Mouse (Mus musculus) ES-Bruce4 (cell line): ENCODE data around the gene Sumo3. TPM values are rescaled to one million over a fixed set of nuclear protein-coding genes. Genes with fewer than 3 reads are reported as not detected.

Experiments
- H3K27ac ChIP-seq: 2 replicates; pipeline ENCODE4 v1.5.1; 2012; ENCODE audit warnings: low read length, inconsistent platforms; ENCODE audit not compliant: insufficient read depth
- H3K27me3 ChIP-seq: 2 replicates; pipeline ENCODE4 v1.6.1; 2012; ENCODE audit warnings: mild to moderate bottlenecking, low read length, inconsistent platforms; ENCODE audit not compliant: control insufficient read depth, poor library complexity, insufficient read depth, severe bottlenecking
- H3K36me3 ChIP-seq: 2 replicates; pipeline ENCODE4 v1.6.1; 2012; ENCODE audit warnings: inconsistent platforms, mild to moderate bottlenecking, low read length, moderate library complexity; ENCODE audit not compliant: control insufficient read depth, poor library complexity, insufficient read depth, severe bottlenecking
- H3K4me1 ChIP-seq: one replicate; pipeline ENCODE4 v1.8.1; 2011; ENCODE audit warnings: low read length; ENCODE audit not compliant: control insufficient read depth, insufficient read depth
- H3K4me3 ChIP-seq: 2 replicates; pipeline ENCODE4 v1.5.1; 2011; ENCODE audit warnings: low read depth, mild to moderate bottlenecking, low read length
- H3K9ac ChIP-seq: 2 replicates; pipeline ENCODE4 v1.6.1; 2012; ENCODE audit warnings: low read depth, mild to moderate bottlenecking, inconsistent platforms; ENCODE audit not compliant: poor library complexity, severe bottlenecking
- H3K9me3 ChIP-seq: replicated peaks from 2 replicates; pipeline ENCODE4 v1.6.1; 2012; ENCODE audit warnings: mild to moderate bottlenecking, low read length, inconsistent platforms; ENCODE audit not compliant: control insufficient read depth, poor library complexity, insufficient read depth, severe bottlenecking
- CTCF ChIP-seq: IDR thresholded peaks from one replicate; pipeline ENCODE4 v1.8.1; 2011; ENCODE audit warnings: low read depth, low read length
- EP300 ChIP-seq: IDR thresholded peaks from 2 replicates; pipeline ENCODE4 v1.6.1; 2011; ENCODE audit warnings: low read depth, low read length; ENCODE audit not compliant: insufficient read depth
- POLR2A ChIP-seq: IDR thresholded peaks from one replicate; pipeline ENCODE4 v1.8.1; 2011; ENCODE audit warnings: low read length; ENCODE audit not compliant: insufficient read depth
- polyA plus RNA-seq: library from polyadenylated mRNA; stranded (reverse); fragments of >200 nt; gene quantifications from 2 replicates; pipeline ENCODE4 v1.2.4, GENCODE M21; 2011; ENCODE audit warnings: low read depth; ENCODE audit not compliant: missing spikeins, insufficient read depth, insufficient read length

Sumo3 gene
- polyA plus RNA-seq, 1 experiment: 218 TPM

- no peaks in the 10 kb centered on the region for H3K9me3 ChIP-seq
- TF ChIP-seq CTCF: no peak
- H3K27ac ChIP-seq: no peak overlapping the region
- H3K4me3 ChIP-seq: no peak overlapping the region
- no peaks in the 10 kb centered on the region for H3K27me3 ChIP-seq
- no peak overlapping the region for H3K9ac ChIP-seq
- H3K4me1 ChIP-seq: no peaks in the 10 kb centered on the region
- peaks cover 11% of the 10 kb centered on the region for H3K36me3 ChIP-seq
These were observed 28.1 kb downstream of the Sumo3 start for GRCm38 (mm10) chr10:77634016-77634415.

DNA sequence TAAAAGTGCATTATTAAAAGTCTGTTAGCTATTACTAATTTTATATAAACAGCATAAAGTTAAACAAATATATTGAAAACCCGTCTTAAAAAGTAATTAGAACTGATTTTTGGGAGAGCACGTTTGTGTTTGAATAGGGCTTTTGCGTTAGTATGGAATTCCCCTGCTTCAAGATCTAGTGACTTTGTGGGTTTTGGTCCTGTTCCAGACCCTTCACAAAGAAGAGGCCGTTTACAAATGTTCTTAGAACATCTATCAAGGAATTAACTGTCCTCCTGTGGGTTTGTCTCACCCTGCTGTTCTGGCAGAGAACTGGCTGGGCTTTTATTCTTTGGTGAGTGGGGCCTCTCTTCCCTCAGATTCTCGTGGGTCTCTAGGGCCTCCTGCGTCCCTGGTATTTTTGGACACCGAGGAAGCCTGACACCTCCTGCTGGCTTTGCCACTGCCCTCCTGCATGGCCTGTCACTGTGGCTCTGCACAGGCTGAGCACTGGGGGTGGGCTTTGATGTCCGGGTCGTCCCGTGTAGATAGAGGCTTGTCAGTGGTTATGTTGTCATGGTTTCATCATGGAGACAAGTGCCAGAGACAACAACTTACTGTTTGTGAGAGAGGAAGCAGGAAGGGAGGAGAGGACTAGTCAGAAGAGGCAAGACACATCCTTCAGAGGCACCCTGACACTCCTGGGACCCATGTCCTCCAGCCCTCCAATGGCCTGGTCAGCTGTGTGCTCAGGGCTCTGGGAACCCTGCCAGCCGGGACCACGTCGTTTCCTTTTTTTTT is 28.7 kb downstream of the Sumo3 start:
- no peak overlapping the region for H3K9ac ChIP-seq
- H3K36me3 ChIP-seq: peaks cover 11% of the 10 kb centered on the region
- no peaks in the 10 kb centered on the region for H3K4me1 ChIP-seq
- no peak overlapping the region for H3K4me3 ChIP-seq
- TF ChIP-seq CTCF (no peak), EP300 (no peak), POLR2A (no peak)
- H3K9me3 ChIP-seq: no peaks in the 10 kb centered on the region
- no peak overlapping the region for H3K27ac ChIP-seq
- no peaks in the 10 kb centered on the region for H3K27me3 ChIP-seq

- TF ChIP-seq CTCF: no peak
- no peak for TF ChIP-seq EP300
- no peak for TF ChIP-seq POLR2A
- H3K9ac ChIP-seq: no peak overlapping the region
These were observed 30.5 kb downstream of the Sumo3 start for GRCm38 (mm10) chr10:77636234-77636922.

DNA sequence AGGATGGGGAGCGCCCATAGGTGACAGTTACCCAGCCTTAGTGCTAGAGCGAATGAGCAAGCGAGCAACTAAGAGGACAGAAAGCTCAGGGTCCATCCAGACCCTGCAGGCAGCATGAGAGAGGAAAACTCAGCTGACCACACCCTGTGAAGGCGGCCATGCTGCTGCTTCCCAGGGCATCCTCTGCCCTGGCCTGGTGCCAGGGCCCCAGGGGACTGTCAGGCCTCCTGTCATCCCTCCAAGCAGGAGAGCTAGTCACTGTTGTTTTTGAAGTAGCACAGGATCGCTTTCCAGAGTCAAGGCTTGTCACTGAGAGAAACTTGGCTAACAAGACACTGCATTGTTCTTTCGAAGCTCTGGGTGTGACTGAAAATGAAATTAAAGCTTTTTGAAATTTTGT is 33.1 kb downstream of the Sumo3 start:
- Histone ChIP-seq H3K4me3 (no peak overlapping the region), H3K36me3 (peaks cover 13% of the 10 kb centered on the region), H3K4me1 (no peaks in the 10 kb centered on the region), H3K9me3 (no peaks in the 10 kb centered on the region), H3K9ac (no peak overlapping the region), H3K27ac (no peak overlapping the region), H3K27me3 (no peaks in the 10 kb centered on the region)
- TF ChIP-seq EP300 (no peak), POLR2A (no peak), CTCF (no peak)

More at GRCm38 (mm10) chr10:77636234-77636922, 30.5 kb downstream of the Sumo3 start:
- H3K27ac ChIP-seq: no peak overlapping the region
- no peaks in the 10 kb centered on the region for H3K9me3 ChIP-seq
- H3K4me1 ChIP-seq: no peaks in the 10 kb centered on the region
- no peaks in the 10 kb centered on the region for H3K27me3 ChIP-seq
- peaks cover 12% of the 10 kb centered on the region for H3K36me3 ChIP-seq
- H3K4me3 ChIP-seq: no peak overlapping the region

DNA sequence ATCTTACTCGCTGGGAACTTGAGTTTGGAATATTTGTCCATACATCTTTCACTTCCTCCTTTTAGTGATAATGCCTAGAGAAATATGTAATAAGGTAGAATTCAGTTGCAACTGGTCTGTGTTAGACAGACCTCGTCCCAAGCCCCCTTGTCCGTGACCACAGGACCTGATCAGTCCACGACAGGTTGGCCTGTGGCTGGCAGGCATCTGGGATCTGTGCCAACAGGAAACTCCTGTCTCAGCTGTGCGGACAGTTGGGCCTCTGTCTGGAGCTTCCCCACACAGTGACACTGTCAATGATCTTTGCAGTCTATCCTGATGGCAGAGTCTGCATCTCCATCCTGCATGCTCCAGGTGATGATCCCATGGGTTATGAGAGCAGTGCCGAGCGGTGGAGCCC is 37.3 kb downstream of the Sumo3 start:
- TF ChIP-seq CTCF (no peak), POLR2A (no peak), EP300 (no peak)
- Histone ChIP-seq H3K4me1 (no peaks in the 10 kb centered on the region), H3K9ac (no peak overlapping the region), H3K9me3 (no peaks in the 10 kb centered on the region), H3K27ac (no peak overlapping the region), H3K4me3 (no peak overlapping the region), H3K36me3 (peaks cover 20% of the 10 kb centered on the region), H3K27me3 (no peaks in the 10 kb centered on the region)

DNA sequence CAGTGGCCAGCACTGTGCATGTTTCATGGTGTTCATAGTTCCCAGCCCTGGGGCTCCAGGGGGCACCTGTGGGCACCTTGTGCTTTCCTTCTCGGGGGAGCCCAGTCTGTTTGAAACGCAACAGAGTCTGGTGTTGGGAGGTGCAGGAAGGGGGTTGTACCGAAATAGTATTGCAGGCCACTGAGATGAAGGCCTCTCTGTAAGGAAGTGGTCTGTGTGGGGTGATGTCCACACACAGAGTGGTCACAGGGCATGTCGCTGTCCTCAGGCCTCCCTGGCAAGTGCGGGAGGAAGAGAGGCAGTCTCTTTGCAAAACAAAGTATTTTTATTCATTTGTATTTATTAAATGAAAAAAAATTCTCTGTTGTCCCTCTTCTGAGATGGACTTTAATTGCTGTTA is 39.7 kb downstream of the Sumo3 start:
- TF ChIP-seq EP300 (no peak), POLR2A (no peak), CTCF (no peak)
- no peak overlapping the region for H3K9ac ChIP-seq
- H3K4me1 ChIP-seq: peaks cover 4% of the 10 kb centered on the region
- H3K27me3 ChIP-seq: no peaks in the 10 kb centered on the region
- H3K36me3 ChIP-seq: peaks cover 18% of the 10 kb centered on the region
- H3K4me3 ChIP-seq: no peak overlapping the region
- no peaks in the 10 kb centered on the region for H3K9me3 ChIP-seq
- no peak overlapping the region for H3K27ac ChIP-seq
